In genomic region chr13:109158703-109159102, GRCm38 (mm10) we compare ENCODE assay signal across 28 mouse cellular contexts.
A peak's percentile ranks its signal among the peaks of the same experiment; 100 is the strongest.
DNase-seq lines count a peak whose midpoint lies in the region; ATAC-seq and TF ChIP-seq lines count a peak whose summit lies in the region.
"Had no signal": no experiment of that assay in that cellular context is flagged by ENCODE, and none has a peak within 500 bp of the region (broad histone marks: within the 10 kb centered on the region; RNA-seq: fewer than 3 reads in every experiment).

No protein-coding gene starts in this region.

- no peak overlapping the region for H3K4me3 ChIP-seq in kidney, postnatal 0 days (replicated peaks; ENCODE audit: low read depth, low read length)
- no peak overlapping the region for H3K4me3 ChIP-seq in kidney, embryonic 14.5 days (ENCODE audit: low read length)
- no peak overlapping the region for H3K4me3 ChIP-seq in embryonic fibroblast, embryonic 13.5 days (ENCODE audit: insufficient read depth, low read length)
- no peak overlapping the region for H3K4me3 ChIP-seq in heart, embryonic 12.5 days
- H3K4me3 ChIP-seq: forebrain, embryonic 13.5 days; heart, embryonic 15.5 days; hindbrain, embryonic 10.5 days had no signal

- H3K36me3 ChIP-seq in kidney, postnatal 0 days (ENCODE audit: insufficient read depth, low read length) = no peaks in the 10 kb centered on the region
- H3K36me3 ChIP-seq in kidney, embryonic 14.5 days (ENCODE audit: control insufficient read depth, insufficient read depth, low read length) = no peaks in the 10 kb centered on the region
- H3K36me3 ChIP-seq in heart, embryonic 12.5 days = no peaks in the 10 kb centered on the region
- H3K36me3 ChIP-seq: heart, embryonic 15.5 days; hindbrain, embryonic 10.5 days had no signal

- no peaks in the 10 kb centered on the region for H3K27me3 ChIP-seq in kidney, postnatal 0 days (ENCODE audit: insufficient read depth, low read length)
- no peaks in the 10 kb centered on the region for H3K27me3 ChIP-seq in kidney, embryonic 14.5 days (ENCODE audit: control insufficient read depth, insufficient read depth, low read length)
- no peaks in the 10 kb centered on the region for H3K27me3 ChIP-seq in heart, embryonic 12.5 days (replicated peaks)
- H3K27me3 ChIP-seq: forebrain, embryonic 13.5 days; heart, embryonic 15.5 days had no signal

- no peak for TF ChIP-seq CTCF in kidney, postnatal 0 days (IDR thresholded peaks at IDR 0.05; ENCODE audit: low read depth)
- TF ChIP-seq CTCF in embryonic fibroblast, embryonic 13.5 days (IDR thresholded peaks at IDR 0.05; ENCODE audit: borderline replicate concordance, insufficient read depth, low read length) = no peak

- ATAC-seq in kidney, postnatal 0 days (replicated peaks; ENCODE audit: low FRiP score, low read depth) = no peak
- no peak for ATAC-seq in kidney, embryonic 14.5 days (ENCODE audit: low FRiP score, low TSS enrichment)
- no peak for ATAC-seq in heart, embryonic 12.5 days (ENCODE audit: insufficient number of reproducible peaks, low FRiP score)
- ATAC-seq: CD4-positive, CD25-positive, alpha-beta regulatory T cell, adult 4 months; forebrain, embryonic 13.5 days; forebrain, embryonic 16.5 days; hindbrain, postnatal 0 days; inflammation-experienced regulatory T-cells, adult 6 months; intestine, embryonic 16.5 days; Patski had no signal

- no peaks in the 10 kb centered on the region for H3K4me1 ChIP-seq in kidney, postnatal 0 days (replicated peaks; ENCODE audit: insufficient read depth, low read length)
- no peaks in the 10 kb centered on the region for H3K4me1 ChIP-seq in kidney, embryonic 14.5 days (ENCODE audit: control insufficient read depth, insufficient read depth, low read length)
- no peaks in the 10 kb centered on the region for H3K4me1 ChIP-seq in embryonic fibroblast, embryonic 13.5 days (ENCODE audit: control insufficient read depth, insufficient read depth, low read length)
- H3K4me1 ChIP-seq in heart, embryonic 12.5 days (replicated peaks) = no peaks in the 10 kb centered on the region
- H3K4me1 ChIP-seq: forebrain, embryonic 13.5 days; heart, embryonic 15.5 days; hindbrain, embryonic 10.5 days had no signal

- 38% methylated on average over 3 of the region's 3 CpGs for WGBS in kidney, postnatal 0 days
- 46% methylated on average over 3 of the region's 3 CpGs for WGBS in kidney, embryonic 14.5 days
- WGBS in heart, embryonic 12.5 days = 70% methylated on average over 3 of the region's 3 CpGs

- H3K9me3 ChIP-seq in kidney, postnatal 0 days (replicated peaks; ENCODE audit: low read length) = no peaks in the 10 kb centered on the region
- no peaks in the 10 kb centered on the region for H3K9me3 ChIP-seq in kidney, embryonic 14.5 days (ENCODE audit: control insufficient read depth, low read length)
- no peaks in the 10 kb centered on the region for H3K9me3 ChIP-seq in heart, embryonic 12.5 days (replicated peaks)
- H3K9me3 ChIP-seq: forebrain, embryonic 13.5 days; heart, embryonic 15.5 days; hindbrain, embryonic 10.5 days had no signal

- no peak overlapping the region for H3K4me2 ChIP-seq in kidney, postnatal 0 days (ENCODE audit: low read length)
- no peak overlapping the region for H3K4me2 ChIP-seq in kidney, embryonic 14.5 days (replicated peaks; ENCODE audit: low read depth, low read length)
- no peak overlapping the region for H3K4me2 ChIP-seq in heart, embryonic 12.5 days
- H3K4me2 ChIP-seq: forebrain, embryonic 13.5 days; heart, embryonic 11.5 days; heart, embryonic 15.5 days; hindbrain, embryonic 14.5 days had no signal

- DNase-seq in kidney, postnatal 0 days (ENCODE audit: low spot score) = peak; percentile 11
- DNase-seq in 3T3-L1 (ENCODE audit: low read depth, low spot score) = peak; percentile 67
- DNase-seq in NIH3T3 (ENCODE audit: low read depth) = peak; percentile 24
- no peak for DNase-seq in left cerebral cortex, postnatal 14 days (ENCODE audit: low spot score in 2 of 2)
- no peak for DNase-seq in gastrocnemius, postnatal 10 days
- DNase-seq: adrenal gland, adult 2 months; adrenal gland, postnatal 14 days; cerebellum, adult 11-12 months; cerebellum, adult 8-10 months; cerebellum, postnatal 14 days; gastrocnemius, postnatal 14 days; heart, adult 11 months; heart, postnatal 10 days; heart, postnatal 36 days had no signal

- intact Hi-C loops in left cerebral cortex, postnatal 14 days (cut with DNase I) = no loop called here

- no peak overlapping the region for H3K9ac ChIP-seq in kidney, postnatal 0 days (ENCODE audit: low read depth, low read length)
- no peak overlapping the region for H3K9ac ChIP-seq in kidney, embryonic 14.5 days (ENCODE audit: low read depth, low read length)
- H3K9ac ChIP-seq in heart, embryonic 12.5 days = no peak overlapping the region
- H3K9ac ChIP-seq: forebrain, embryonic 13.5 days; heart, embryonic 15.5 days; hindbrain, embryonic 14.5 days had no signal

- no peak overlapping the region for H3K27ac ChIP-seq in kidney, postnatal 0 days
- H3K27ac ChIP-seq in kidney, embryonic 14.5 days (ENCODE audit: low read depth, low read length) = no peak overlapping the region
- peak overlapping the region; percentile 26; the same call in 1 of the 2 replicates for H3K27ac ChIP-seq in embryonic fibroblast, embryonic 13.5 days (ENCODE audit: insufficient read depth, low read length)
- H3K27ac ChIP-seq in heart, embryonic 12.5 days (ENCODE audit: poor library complexity, severe bottlenecking) = no peak overlapping the region
- H3K27ac ChIP-seq: forebrain, embryonic 13.5 days; heart, embryonic 15.5 days; hindbrain, embryonic 10.5 days; hindbrain, embryonic 14.5 days; hindbrain, postnatal 0 days had no signal

- no peak for TF ChIP-seq POLR2A in embryonic fibroblast, embryonic 13.5 days (IDR thresholded peaks at IDR 0.05; ENCODE audit: low read depth, low read length)

Comparison
In these comparisons a context has a peak if more than half of its experiments do, and no peak if none do; other contexts are left out.
1. DNase-seq: peak in kidney, postnatal 0 days (single experiment), 3T3-L1 (single experiment) and NIH3T3 (single experiment); none in left cerebral cortex, postnatal 14 days (0 of 2) and gastrocnemius, postnatal 10 days (single experiment).